In genomic region chr11:16753154-16754040, GRCm38 (mm10) we compare ENCODE assay signal across 7 mouse cellular contexts. TPM values are rescaled to one million over a fixed set of nuclear protein-coding genes. Genes with fewer than 3 reads are reported as not detected.
DNase-seq lines count a peak whose midpoint lies in the region; ATAC-seq lines count a peak whose summit lies in the region.

No protein-coding gene starts in this region.

- H3K9me3 ChIP-seq in forebrain, embryonic 16.5 days (ENCODE audit: control insufficient read depth, low read length): no peaks in the 10 kb centered on the region
- no peaks in the 10 kb centered on the region for H3K9me3 ChIP-seq in neural tube, embryonic 12.5 days

- H3K36me3 ChIP-seq in forebrain, embryonic 16.5 days (ENCODE audit: control insufficient read depth, insufficient read depth): no peaks in the 10 kb centered on the region
- no peaks in the 10 kb centered on the region for H3K36me3 ChIP-seq in neural tube, embryonic 12.5 days

- DNase-seq in right cerebral cortex, postnatal 4 days: peak; percentile 5
- no peak for DNase-seq in right cerebral cortex, adult 2 months (ENCODE audit: low spot score in 2 of 2)
- DNase-seq in kidney, postnatal 4 days: peak; percentile 20 to 39
- DNase-seq in frontal cortex, postnatal 25 days (ENCODE audit: low spot score in 2 of 2): no peak
- DNase-seq in layer of hippocampus, adult 18-20 months (ENCODE audit: low spot score in 2 of 2): no peak

- 38% methylated on average over 18 of the region's 18 CpGs for WGBS in forebrain, embryonic 16.5 days
- WGBS in neural tube, embryonic 12.5 days: 42% methylated on average over 18 of the region's 18 CpGs

- H3K4me2 ChIP-seq in forebrain, embryonic 16.5 days (ENCODE audit: low read length): peak overlapping the region; percentile 99
- H3K4me2 ChIP-seq in neural tube, embryonic 12.5 days (replicated peaks): peak overlapping the region; percentile 96

- H3K27me3 ChIP-seq in forebrain, embryonic 16.5 days (replicated peaks; ENCODE audit: control insufficient read depth, insufficient read depth, low read length): peaks cover 26% of the 10 kb centered on the region
- H3K27me3 ChIP-seq in neural tube, embryonic 12.5 days (replicated peaks): peaks cover 36% of the 10 kb centered on the region

- peaks cover 14% of the 10 kb centered on the region for H3K4me1 ChIP-seq in forebrain, embryonic 16.5 days (replicated peaks; ENCODE audit: control insufficient read depth, insufficient read depth, low read length)
- H3K4me1 ChIP-seq in neural tube, embryonic 12.5 days: peaks cover 8% of the 10 kb centered on the region

- peak overlapping the region; percentile 60 for H3K4me3 ChIP-seq in forebrain, embryonic 16.5 days (replicated peaks; ENCODE audit: low read length)
- H3K4me3 ChIP-seq in neural tube, embryonic 12.5 days: peak overlapping the region; percentile 55

- ATAC-seq in forebrain, embryonic 16.5 days: no peak
- no peak; the same call in 1 of the 2 replicates for ATAC-seq in neural tube, embryonic 12.5 days (ENCODE audit: low FRiP score, low read depth)

- no peak overlapping the region for H3K9ac ChIP-seq in forebrain, embryonic 16.5 days (replicated peaks; ENCODE audit: low read depth, low read length)
- no peak overlapping the region for H3K9ac ChIP-seq in neural tube, embryonic 12.5 days

- H3K27ac ChIP-seq in forebrain, embryonic 16.5 days (ENCODE audit: low read length): no peak overlapping the region
- H3K27ac ChIP-seq in neural tube, embryonic 12.5 days: no peak overlapping the region

RNA-seq across cellular contexts. Expression of gene Egfr, which starts 1.4 kb away (rescaled TPM):
- 2.5 and 3.7 TPM in 2 replicates for polyA plus RNA-seq in forebrain, embryonic 16.5 days (2015; fragmentation: Nextera tagmentation; extraction: Ambion mirVana)
- 3.4 and 4.4 TPM in 2 replicates for polyA plus RNA-seq in neural tube, embryonic 12.5 days (2016; fragmentation: Nextera tagmentation; extraction: Ambion mirVana)
- total RNA-seq in layer of hippocampus, adult 18-20 months (2021): 10 to 100 TPM; 13.0 to 13.2 TPM

Comparison
In these comparisons a context has a peak if more than half of its experiments do, and no peak if none do; other contexts are left out.
1. DNase-seq: peak in right cerebral cortex, postnatal 4 days (single experiment) and kidney, postnatal 4 days (2 of 2); none in right cerebral cortex, adult 2 months (0 of 2), frontal cortex, postnatal 25 days (0 of 2) and layer of hippocampus, adult 18-20 months (0 of 2).